Mouse (Mus musculus) left cerebral cortex, postnatal 10 days (tissue): ENCODE results near the gene Serpinb6a. TPM values are rescaled to one million over a fixed set of nuclear protein-coding genes. Genes with fewer than 3 reads are reported as not detected.

Experiments used
- DNase-seq, 2 experiments: peaks; one replicate each; pipeline ENCODE4 v3.0.0; 2021 to 2022; ENCODE audit warnings: low spot score in 2 of 2, mixed read lengths in 1 of 2; ENCODE audit errors: extremely low spot score in 1 of 2
- intact Hi-C: fragments of 180-260 bp; cut with DNase I; formaldehyde crosslinking; loops from one replicate; pipeline ENCODE4 v1.15.1; 2025
- total RNA-seq, 2 experiments: library from RNA; stranded (reverse); gene quantifications; 2 replicates each; pipeline ENCODE4 v1.2.3; 2021

Gene Serpinb6a
- total RNA-seq = 10 to 100 TPM; 37.6 to 41.9 TPM

DNA sequence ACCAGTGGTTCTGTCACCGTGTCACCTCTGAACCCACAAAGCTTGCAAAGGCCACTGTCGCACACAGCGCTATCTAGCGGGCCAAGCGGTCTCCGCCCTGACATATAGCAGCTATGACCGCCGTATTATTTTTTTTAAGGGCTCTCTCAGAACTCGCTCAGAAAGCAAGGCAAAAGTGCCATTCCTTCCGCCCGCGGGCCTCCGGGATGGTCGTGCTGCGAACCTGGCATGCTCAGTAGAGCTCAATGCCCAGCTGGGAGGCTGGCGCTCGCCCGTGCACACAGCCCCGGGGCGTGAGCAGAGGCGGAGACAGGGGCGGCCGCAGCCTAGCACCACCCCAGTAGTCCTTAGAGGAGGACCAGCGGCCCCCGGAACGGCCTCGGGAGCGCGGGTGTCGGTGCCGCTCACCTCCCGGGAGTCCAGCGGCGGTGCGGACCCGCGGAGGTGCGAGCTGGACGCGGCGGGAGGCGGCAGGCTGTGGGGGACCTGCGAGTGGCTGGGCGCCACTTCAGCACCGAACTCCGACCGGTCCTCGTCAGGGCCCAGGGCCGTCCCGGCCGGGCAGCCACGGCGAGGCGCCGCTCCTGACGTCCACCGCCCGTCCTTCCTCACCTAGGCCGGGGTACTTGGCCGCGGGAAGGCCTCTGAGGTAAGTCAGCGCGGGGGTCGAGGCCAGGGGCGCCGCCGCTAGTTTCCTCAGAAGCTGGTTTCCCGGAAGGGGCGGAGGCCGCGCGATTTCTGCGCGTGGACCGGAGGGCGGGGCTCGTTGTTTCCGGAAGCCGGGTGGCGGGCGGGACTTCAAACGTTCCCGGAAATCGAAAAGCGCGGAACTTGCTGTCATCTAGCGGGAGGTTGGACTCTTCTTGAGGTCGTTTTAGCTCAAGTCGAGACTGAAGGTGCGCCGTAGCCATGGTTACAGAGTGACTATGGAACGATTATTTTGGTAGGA, at the start of gene Serpinb6a, which contains the start of gene Ripk1:
TSS of gene Serpinb6a (minus strand) at position 737 of the 949 bp plus-strand sequence.
TSS of gene Ripk1 (plus strand) at position 306 of the 949 bp plus-strand sequence.
- peak; percentile 84 to 96 for DNase-seq
- intact Hi-C loops = no loop called here

DNA sequence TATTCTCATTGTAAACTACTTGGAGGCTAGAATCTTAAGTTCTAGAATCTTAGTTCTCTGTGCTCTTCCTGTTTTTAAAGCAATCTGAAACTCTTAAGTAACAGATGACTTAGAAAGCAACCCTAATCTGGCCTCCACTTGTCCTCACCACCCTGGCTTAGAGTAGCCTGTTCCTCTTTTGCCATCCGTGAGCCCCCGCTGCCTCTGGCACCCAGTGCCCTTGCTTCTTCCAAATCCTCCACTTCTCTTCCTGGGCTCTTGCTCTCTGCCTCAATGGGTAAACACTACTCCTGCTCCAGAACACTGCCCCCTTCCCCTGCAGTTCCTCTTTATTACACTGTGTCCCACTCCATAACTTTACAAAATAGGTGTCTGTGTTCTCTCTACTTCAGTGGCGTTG, 49.1 kb upstream of the Serpinb6a start:
- DNase-seq = no peak
- intact Hi-C loops = no loop called here

DNA sequence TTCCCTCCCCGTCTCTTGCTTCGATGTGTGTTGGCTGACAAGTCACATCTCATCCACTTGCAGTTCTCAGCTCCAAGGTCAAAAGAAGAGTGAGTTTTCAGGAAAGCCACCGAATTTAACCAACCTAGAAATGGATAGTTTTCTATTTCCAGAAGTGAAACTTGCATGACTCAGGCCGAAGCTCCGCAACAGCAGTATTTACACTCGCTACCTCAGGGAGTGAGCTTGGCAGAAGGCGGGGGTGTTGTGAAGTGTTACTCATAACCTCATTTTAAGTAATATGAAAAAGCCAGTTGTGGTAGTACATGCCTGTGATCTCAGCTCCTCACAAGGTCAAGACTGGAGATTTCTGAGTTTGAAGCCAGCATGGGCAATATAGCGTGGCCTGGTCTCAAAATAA, 47.9 kb upstream of the Serpinb6a start:
- DNase-seq = no peak

DNA sequence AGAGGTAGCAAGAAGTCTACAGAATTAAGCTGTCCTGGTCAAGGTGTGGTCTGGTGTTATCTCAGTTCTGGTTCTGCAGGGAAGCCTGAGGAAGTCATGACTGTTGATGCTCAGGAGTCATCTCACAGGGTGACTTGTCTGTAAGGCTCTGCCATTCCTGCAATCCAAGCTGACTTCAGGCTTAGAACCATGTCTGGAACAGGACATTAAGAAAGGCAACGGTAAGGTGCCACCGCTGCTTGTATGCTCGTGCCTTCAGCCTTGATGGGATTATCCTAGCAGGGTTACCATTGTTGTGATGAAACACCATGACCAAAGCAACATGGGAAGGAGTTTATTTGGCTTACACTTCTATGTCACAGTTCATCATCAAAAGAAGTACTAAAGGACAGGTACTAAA, 44.9 kb upstream of the Serpinb6a start:
- intact Hi-C loops = loop anchor here (2.0 to 10.0 kb wide), 2 partner anchors 107 to 577 kb away; no protein-coding TSS in a partner anchor
- no peak for DNase-seq

More for the DNA sequence above, 47.9 kb upstream of the Serpinb6a start:
- intact Hi-C loops = no loop called here

DNA sequence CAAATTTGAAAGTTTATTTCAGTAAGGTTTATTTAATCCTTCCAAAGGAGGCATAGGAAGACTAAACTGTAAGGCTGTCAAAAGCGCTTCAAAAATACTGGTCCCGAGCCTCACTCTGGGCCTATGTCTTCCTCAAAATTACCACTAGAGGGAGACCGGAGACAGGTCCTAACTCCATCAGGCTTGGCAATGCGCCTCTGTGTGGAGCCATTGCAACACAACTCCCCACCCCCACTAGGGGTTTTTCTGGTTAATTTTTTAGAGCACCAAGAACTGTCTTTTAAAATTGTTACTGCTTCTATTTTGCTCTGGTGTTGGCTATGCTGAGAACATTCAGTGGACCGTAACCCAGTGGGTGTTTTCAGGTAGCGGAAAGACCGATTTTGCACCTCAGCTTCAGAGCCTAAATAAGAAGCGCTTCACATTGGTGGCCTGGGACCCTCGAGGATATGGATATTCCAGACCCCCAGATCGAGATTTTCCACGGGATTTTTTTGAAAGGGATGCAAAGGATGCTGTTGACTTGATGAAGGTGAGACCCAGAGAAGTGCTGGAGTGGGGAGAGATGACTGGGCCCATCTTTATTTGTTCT, 43.9 kb upstream of the Serpinb6a start:
- DNase-seq = peak; percentile 89 to 92
- intact Hi-C loops = loop anchor here (2.0 to 10.0 kb wide), 2 partner anchors 108 to 578 kb away; no protein-coding TSS in a partner anchor

DNA sequence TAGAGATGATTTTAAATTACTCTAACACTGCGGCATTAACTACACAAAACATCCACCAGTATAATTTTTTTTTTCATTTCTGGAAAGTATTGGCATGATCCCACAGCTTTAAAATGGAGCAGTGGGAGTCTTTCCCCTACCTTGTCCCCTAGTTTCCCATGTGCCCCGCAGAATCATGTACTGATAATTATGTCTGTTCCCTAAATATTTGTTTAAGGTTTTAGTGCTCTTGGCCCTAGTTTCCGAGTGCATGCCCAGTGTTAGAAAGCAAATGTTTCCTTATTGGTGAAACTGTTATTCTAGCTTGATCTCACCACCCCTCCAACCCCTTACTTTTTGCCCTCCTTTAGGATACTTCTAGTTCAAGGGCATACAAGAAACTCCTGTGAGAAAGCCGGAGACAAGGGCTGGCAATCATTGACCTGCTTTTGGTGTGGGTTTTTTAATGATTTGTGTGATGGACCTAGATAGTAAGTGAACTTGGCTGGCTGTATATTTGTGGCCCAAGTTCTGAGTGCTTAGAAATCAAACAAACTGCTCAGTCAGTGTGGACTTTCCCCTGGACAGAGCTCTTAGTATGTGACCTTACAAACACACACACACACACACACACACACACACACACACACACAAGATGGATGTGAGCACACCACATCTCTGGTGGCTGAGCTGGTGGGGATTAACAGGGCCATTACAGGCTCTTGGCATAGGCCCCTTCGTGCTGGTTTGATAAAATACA, 43.1 kb upstream of the Serpinb6a start:
- DNase-seq = no peak
- intact Hi-C loops = loop anchor here (2.0 to 10.0 kb wide), 2 partner anchors 109 to 579 kb away; no protein-coding TSS in a partner anchor

DNA sequence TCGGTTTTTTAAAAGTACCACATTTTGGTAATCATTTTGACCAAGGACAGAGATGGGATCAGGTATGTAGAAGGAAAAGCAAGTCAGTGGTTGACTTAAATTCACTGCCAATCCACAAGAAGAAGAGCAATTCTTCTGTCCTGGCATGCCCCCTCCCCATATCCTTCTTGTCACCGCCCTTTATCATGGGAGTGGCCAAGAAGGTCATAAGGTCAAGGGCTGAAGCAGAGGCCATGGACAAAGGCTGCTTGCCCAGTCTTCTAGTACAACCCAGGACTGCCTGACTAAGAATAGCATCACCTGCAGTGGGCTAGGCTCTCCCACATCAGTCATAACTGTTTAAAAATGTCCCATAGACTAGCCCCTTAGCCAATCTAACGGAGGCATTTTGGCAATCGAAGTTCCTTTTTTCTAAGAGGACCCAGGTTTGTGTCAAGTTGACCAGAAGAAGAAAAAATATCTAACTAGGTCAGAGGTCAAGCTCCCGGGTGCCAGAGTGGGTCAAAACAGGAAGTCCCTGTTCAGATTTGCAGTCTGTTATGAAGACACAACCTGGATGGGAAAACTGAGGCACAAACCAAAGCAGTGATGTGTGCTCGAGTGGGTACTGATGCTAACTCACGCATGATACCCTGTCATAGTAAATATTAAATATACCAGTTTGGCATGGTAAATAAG, 41.3 kb upstream of the Serpinb6a start:
- intact Hi-C loops = loop anchor here (10.0 kb wide), 1 partner anchor 581 kb away; no protein-coding TSS in a partner anchor
- no peak for DNase-seq

DNA sequence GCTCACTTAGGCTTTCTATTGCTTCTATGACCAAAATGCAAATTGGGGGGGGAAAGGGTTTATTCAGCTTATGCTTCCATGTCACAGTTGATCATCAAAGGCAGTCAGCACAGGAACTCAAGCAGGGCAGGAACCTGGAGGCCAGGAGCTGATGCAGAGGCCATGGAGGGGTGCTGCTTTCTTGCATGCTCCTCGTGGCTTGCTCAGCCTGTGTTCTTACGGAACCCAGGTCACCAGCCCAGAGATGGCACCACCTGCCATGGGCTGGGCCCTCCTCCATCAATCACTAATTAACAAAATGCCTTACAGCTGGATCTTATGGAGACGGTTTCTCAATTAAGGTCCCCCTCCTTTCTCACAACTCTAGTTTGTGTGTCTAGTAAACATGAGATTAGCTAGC, 37.5 kb upstream of the Serpinb6a start:
- DNase-seq = no peak
- intact Hi-C loops = loop anchor here (10.0 kb wide), 1 partner anchor 585 kb away; no protein-coding TSS in a partner anchor

DNA sequence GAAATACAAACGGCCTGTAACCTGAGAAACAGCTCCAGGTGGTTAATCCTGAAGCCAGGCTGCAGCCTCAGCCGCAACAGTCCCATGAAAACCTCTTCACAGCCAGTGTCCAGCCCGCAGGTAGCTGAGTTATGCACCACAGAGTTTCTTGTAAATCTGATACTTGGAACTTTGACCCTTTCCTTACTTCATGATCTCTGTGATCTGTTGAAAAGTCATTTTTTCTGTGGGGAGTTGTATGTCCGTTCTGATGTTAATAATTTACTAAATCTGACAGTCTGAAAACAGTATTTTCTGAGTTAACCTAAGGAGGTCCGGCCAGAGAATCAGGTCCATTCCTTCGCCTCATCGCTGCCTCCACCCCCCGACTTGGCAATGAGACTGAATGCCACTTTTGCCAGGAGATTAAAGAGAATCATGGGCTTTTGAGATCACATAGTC, 36.3 kb upstream of the Serpinb6a start:
- no peak for DNase-seq
- intact Hi-C loops = no loop called here

DNA sequence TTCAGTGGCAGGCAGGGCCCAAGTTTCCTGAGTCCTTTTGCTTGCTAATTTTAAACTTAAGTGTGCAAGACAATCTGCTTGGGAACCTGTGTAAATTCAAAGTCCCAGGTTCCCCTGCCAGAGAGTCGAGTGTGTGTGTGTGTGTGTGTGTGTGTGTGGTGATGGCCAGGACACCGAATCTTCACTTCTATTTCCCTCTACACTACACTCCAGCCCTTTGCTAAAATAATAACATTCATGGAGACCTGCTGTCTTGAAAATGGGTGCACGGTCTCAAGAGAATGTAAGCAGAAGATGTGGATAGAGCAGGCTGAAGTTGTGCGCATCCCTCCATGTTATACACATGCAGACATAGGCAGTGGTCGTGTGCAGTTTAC, 35.5 kb upstream of the Serpinb6a start:
- intact Hi-C loops = no loop called here
- no peak for DNase-seq

DNA sequence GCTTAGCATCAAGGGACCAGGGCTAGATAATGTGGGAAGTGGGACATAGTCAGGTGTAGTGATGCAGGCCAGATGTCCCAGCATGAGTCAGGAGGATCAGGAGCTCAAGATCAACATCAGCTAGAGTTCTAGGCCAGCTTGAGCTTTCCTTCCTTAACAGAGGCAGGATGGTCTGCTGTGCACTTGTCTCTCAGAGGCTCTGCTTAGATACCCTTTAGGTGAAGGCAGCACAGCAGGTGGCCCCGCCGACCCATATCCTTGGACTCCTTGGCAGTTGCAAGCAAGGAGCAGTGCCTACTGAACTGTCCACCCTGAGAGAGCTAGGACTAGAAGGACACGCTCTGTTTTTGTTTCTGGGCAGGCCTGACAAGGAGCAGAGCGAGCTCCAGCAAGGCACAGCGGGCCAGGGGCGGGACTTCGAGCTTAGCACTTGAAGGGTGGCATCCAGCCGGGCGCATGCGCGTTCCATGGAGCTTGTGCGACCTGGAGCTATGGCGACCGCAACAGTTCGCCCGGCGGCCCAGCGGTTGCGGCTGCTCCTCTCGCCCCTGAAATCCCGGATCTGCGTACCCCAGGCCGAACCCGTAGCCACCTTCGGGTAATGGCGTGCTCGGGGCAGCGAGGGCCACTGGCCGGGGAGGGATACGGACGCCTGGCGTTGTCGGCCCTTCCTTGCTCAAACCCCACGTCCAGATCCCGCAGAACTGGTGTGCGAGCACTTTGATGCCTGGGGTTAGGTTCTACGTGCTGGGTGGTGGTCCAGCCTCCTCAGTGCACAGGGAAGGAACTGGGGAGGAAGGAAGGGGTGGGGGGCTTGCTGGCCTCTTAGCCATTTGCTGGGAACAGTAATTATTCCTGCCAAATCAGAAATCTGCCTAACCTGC, 34.8 kb upstream of the Serpinb6a start, which contains the start of gene Bphl:
TSS of gene Bphl (plus strand) at position 426 of the 884 bp plus-strand sequence.
- peak; percentile 89 to 96 for DNase-seq
- intact Hi-C loops = no loop called here

DNA sequence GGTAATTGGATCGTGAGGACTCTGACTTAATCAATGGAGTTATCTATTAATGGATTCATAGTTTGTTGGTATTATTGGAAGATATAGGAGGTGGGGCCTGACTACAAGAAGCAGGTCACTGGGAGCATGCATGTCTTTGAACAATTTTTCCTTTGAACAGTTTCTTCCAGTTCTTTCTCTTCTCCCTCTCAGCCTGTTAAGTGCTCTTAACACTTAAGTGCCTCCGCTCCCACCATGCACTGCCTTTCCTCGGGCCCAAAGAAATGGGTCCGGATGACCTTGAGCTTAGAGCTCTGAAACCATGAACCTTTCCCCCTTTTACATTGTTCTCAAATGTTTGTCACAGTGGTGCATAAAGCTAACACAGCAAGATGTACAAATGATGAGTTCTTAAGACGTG, 34.1 kb upstream of the Serpinb6a start:
- intact Hi-C loops = no loop called here
- DNase-seq = no peak

DNA sequence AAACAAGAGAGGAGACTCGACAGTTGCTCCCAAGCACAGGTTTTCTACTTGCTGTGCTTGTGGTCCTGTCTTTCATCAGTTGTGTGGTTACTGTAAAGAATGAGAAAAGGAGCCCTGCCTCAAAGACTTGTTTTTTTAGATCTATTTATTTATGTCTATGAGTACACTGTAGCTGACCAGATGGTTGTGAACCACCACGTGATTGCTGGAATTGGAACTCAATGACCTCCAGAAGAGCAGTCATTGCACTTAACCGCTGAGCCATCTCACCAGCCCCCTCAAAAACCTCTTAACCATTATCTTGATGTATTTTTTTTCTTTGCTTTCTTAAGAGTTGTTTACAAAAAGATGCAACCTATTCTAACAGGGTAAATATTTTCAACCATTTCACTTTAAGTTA, 32.8 kb upstream of the Serpinb6a start:
- no peak for DNase-seq
- intact Hi-C loops = no loop called here

DNA sequence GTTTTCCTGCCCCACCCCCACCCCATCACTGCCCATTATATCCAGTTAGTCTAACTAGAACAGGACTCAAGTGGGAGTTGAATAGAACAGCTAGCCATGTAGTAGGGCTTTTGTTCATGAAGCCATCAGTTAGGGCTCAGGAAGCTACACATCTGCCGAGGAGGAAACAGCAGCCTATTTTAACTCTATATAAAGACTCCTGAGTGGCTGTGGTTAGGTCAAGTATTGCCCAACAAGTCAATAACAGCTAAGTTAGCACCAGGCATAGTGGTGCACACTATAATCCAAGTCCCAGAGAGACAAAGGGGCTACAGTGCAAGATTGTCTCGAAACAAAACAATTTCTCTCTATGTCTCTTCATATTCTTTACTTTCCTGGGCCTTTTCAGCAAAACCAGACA, 29.4 kb upstream of the Serpinb6a start:
- DNase-seq = no peak
- intact Hi-C loops = no loop called here

DNA sequence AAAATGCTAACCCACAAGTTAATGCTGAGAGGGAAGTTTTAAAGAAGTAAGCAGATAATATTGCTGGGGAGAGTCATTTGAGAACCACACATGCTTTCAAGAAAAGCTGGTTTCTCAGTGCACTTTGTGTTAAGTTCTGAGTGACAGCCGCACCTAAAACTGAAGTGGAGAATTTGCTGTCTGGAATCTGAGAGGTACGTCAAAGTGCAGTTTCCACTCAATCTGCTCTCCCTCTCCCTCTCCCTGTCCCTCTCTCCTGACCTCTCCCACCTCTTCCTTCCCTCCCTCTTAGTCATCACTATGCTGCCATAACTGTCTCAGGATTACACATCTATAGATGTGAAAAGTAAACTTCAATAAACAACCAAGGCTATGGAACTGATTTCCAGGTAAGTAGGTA, 19.4 kb upstream of the Serpinb6a start:
- no peak for DNase-seq
- intact Hi-C loops = no loop called here

DNA sequence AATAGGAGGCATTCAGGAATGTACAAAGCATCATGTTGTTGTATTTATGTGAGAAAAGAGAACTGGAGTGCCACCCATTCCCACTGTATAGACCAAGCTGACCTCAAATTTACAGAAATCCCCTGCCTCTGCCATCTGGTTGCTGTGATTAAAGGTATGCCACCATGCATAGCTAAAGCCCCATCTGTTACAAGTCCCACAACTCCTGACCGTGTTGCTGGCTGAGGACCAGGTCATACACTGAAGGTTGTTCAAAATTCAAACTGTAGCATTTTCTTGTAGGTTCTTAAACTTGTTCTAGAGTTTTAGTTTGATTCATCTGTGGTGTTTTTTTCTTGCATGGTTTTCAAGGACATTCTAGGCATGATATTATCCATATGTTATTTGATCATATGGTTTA, 15.9 kb upstream of the Serpinb6a start:
- intact Hi-C loops = no loop called here
- no peak for DNase-seq

DNA sequence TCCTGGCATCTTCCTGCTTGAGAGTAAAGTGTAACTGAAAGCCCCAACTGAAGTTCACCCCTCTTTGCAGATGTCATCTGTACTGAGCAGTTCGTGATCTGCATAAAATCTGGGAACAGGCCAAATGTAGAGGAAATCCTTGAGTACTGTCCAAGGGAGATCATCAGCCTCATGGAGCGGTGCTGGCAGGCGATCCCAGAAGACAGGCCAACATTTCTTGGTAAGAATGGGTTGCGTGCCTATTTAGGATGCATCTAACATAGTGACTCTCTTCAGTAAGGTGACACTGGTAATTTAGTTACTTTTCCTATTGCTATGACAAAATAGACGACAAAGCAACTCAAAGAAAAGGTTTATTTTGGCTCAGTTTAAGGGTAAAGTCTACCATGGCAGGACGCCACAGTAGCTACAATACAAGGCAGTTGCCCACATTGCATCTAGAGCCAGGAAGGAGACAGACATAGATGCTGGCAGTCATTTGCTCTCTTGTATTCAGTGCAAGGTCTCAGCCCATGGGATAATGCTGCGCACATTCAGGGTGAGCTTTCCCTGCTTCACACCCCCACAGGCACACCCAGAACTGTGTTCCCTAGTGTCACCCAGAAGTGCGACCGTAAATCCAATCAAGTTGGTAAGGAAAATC, 14.5 kb upstream of the Serpinb6a start:
- DNase-seq = no peak
- intact Hi-C loops = no loop called here
